In genomic region chr3:124227701-124228100, GRCm38 (mm10) we compare ENCODE assay signal across 16 mouse cellular contexts.
"Had no signal": no experiment of that assay in that cellular context is flagged by ENCODE, and none has a peak within 500 bp of the region (broad histone marks: within the 10 kb centered on the region; RNA-seq: fewer than 3 reads in every experiment).

No protein-coding gene starts in this region.

- H3K4me3 ChIP-seq: lung, embryonic 15.5 days; megakaryocyte, embryonic 14.5 days; midbrain, embryonic 12.5 days; neural tube, embryonic 12.5 days; stomach, embryonic 15.5 days had no signal

- H3K27ac ChIP-seq: lung, embryonic 15.5 days; macrophage; midbrain, embryonic 12.5 days; neural tube, embryonic 12.5 days; stomach, embryonic 15.5 days; stomach, postnatal 0 days had no signal

- DNase-seq: liver, postnatal 0 days; lung, adult 2 months; lung, postnatal 14 days; lung, postnatal 36 days; midbrain, embryonic 14.5 days; right cerebral cortex, postnatal 14 days; thymus, adult 2 months; thymus, postnatal 25 days; thymus, postnatal 4 days had no signal
